Comparison of ENCODE assay signal across 9 mouse cellular contexts in genomic region chr1:109982064-109982808, GRCm38 (mm10). TPM values are rescaled to one million over a fixed set of nuclear protein-coding genes. Genes with fewer than 3 reads are reported as not detected.
DNase-seq lines count a peak whose midpoint lies in the region; ATAC-seq and TF ChIP-seq lines count a peak whose summit lies in the region.
"Had no signal": no experiment of that assay in that cellular context is flagged by ENCODE, and none has a peak within 500 bp of the region (broad histone marks: within the 10 kb centered on the region; RNA-seq: fewer than 3 reads in every experiment).

Gene Cdh7 (plus strand): TSS chr1:109982431.

- H3K4me3 ChIP-seq in lung, embryonic 15.5 days, result peak within 1 kb of the TSS; percentile 39
- peak within 1 kb of the TSS; percentile 70 for H3K4me3 ChIP-seq in hindbrain, postnatal 0 days (ENCODE audit: low read length)

- no peaks in the 10 kb centered on the region for H3K4me1 ChIP-seq in lung, embryonic 15.5 days
- no peaks in the 10 kb centered on the region for H3K4me1 ChIP-seq in hindbrain, postnatal 0 days (ENCODE audit: insufficient read depth, low read length)

- H3K36me3 ChIP-seq in lung, embryonic 15.5 days, result no peaks in the 10 kb centered on the region
- H3K36me3 ChIP-seq in hindbrain, postnatal 0 days (ENCODE audit: insufficient read depth, low read length), result no peaks in the 10 kb centered on the region

- H3K27me3 ChIP-seq in lung, embryonic 15.5 days, result peaks cover 21% of the 10 kb centered on the region
- H3K27me3 ChIP-seq in hindbrain, postnatal 0 days (ENCODE audit: insufficient read depth, low read length), result no peaks in the 10 kb centered on the region

- ATAC-seq in lung, embryonic 15.5 days (ENCODE audit: borderline replicate concordance, extremely low read depth, low FRiP score, low TSS enrichment), result no peak
- ATAC-seq in hindbrain, postnatal 0 days, result peak; percentile 91

- WGBS in lung, embryonic 15.5 days, result 2% methylated on average over 35 of the region's 35 CpGs
- under 1% methylated on average over 35 of the region's 35 CpGs for WGBS in hindbrain, postnatal 0 days

- no peak within 1 kb of the TSS for H3K9ac ChIP-seq in lung, embryonic 15.5 days
- H3K9ac ChIP-seq in hindbrain, postnatal 0 days (replicated peaks; ENCODE audit: low read length), result peak within 1 kb of the TSS; percentile 67

- H3K4me2 ChIP-seq in lung, embryonic 15.5 days, result peak within 1 kb of the TSS; percentile 55
- H3K4me2 ChIP-seq in hindbrain, postnatal 0 days (ENCODE audit: low read depth, low read length), result peak within 1 kb of the TSS; percentile 75

- H3K9me3 ChIP-seq in lung, embryonic 15.5 days, result no peaks in the 10 kb centered on the region
- H3K9me3 ChIP-seq in hindbrain, postnatal 0 days (ENCODE audit: low read length), result no peaks in the 10 kb centered on the region

- no peak for DNase-seq in lung, postnatal 10 days
- peak; percentile 68 for DNase-seq in embryo, embryonic 9.5 days (ENCODE audit: extremely low spot score)
- DNase-seq in hindbrain, postnatal 0 days (ENCODE audit: low spot score), result peak; percentile 78
- DNase-seq in liver, result peak; percentile 2
- peak; percentile 35 for DNase-seq in right cerebral cortex, postnatal 14 days
- no peak for DNase-seq in thymus, postnatal 10 days (ENCODE audit: low spot score in 2 of 2)
- DNase-seq in ovary, postnatal 14 days (ENCODE audit: low spot score), result no peak

- H3K27ac ChIP-seq in lung, embryonic 15.5 days, result no peak within 1 kb of the TSS
- peak within 1 kb of the TSS; percentile 90 for H3K27ac ChIP-seq in hindbrain, postnatal 0 days

- no peak for TF ChIP-seq CTCF in hindbrain, postnatal 0 days (IDR thresholded peaks at IDR 0.05; ENCODE audit: low read depth)

RNA-seq across cellular contexts. Expression of gene Cdh7, which starts in this region (rescaled TPM):
- not detected in 2 replicates for polyA plus RNA-seq in lung, embryonic 15.5 days (2015; fragmentation: Nextera tagmentation; extraction: Ambion mirVana)
- 36.1 and 47.6 TPM in 2 replicates for total RNA-seq in hindbrain, postnatal 0 days (2014; rRNA removed)
- polyA plus RNA-seq in hindbrain, postnatal 0 days (2015; fragmentation: Nextera tagmentation; extraction: Ambion mirVana), result 18.3 and 19.9 TPM in 2 replicates
- total RNA-seq: neutrophil, adult 5-6 weeks had no signal

Comparison
In these comparisons a context has a peak if more than half of its experiments do, and no peak if none do; other contexts are left out.
1. RNA of gene Cdh7 (polyA plus RNA-seq): 18.3 to 19.9 TPM in hindbrain, postnatal 0 days; not detected in lung, embryonic 15.5 days; every median in the first group is over 10 times any median in the second.
2. DNase-seq: peak in embryo, embryonic 9.5 days (single experiment), hindbrain, postnatal 0 days (single experiment), liver (single experiment) and right cerebral cortex, postnatal 14 days (single experiment); none in lung, postnatal 10 days (single experiment), thymus, postnatal 10 days (0 of 2) and ovary, postnatal 14 days (single experiment).